Mouse (Mus musculus): ENCODE measurements at regions not wholly inside any gene's neighbourhood (a gene's known extent, or its start where the extent isn't known, plus 50 kb on each side); places are given as distances from the start of the nearest gene placed in this dataset.

DNA sequence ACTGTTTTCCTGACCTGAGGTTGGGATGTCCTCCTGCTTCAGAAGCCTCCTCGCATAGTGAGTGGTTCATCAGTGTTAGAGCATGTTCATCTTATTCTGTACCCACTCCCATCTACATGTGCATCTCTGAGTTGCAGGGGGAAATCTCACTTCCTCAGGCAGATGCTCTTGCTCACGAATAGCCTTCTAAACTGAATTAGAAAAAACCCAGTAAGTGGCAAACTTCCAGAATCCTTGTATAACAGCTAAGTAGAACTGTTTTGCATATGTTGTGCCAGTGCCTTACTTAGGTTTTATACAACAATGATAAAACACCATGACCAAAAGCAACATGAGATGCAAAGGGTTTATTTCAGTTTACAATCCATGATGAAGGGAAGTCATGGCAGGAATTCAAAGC, 442.3 kb upstream of the Pfkp start:
- TF ChIP-seq MAX (IDR thresholded peaks at IDR 0.05; ENCODE audit: low read length) (no peak), ZNF384 (IDR thresholded peaks at IDR 0.05; ENCODE audit: low read depth, low read length) (no peak), MEF2A (IDR thresholded peaks at IDR 0.05; ENCODE audit: extremely low read depth, insufficient replicate concordance, low read depth, low read length, poor library complexity, severe bottlenecking) (no peak), BHLHE40 (IDR thresholded peaks at IDR 0.05; ENCODE audit: borderline replicate concordance, low read depth, low read length) (no peak), JUND (IDR thresholded peaks at IDR 0.05; ENCODE audit: low read depth, low read length) (no peak), CTCF (IDR thresholded peaks at IDR 0.05 in 2 of 3, conservative IDR thresholded peaks at IDR 0.05 in 1 of 3; ENCODE audit: control insufficient read depth in 1 of 3, insufficient read depth in 1 of 3, low read depth in 2 of 3, low read length in 3 of 3, poor library complexity in 1 of 3, severe bottlenecking in 1 of 3) (no peak), POLR2A (IDR thresholded peaks at IDR 0.05; ENCODE audit: control insufficient read depth in 1 of 2, insufficient read depth in 1 of 2, low read depth in 1 of 2, low read length in 2 of 2, poor library complexity in 1 of 2) (no peak), RCOR1 (IDR thresholded peaks at IDR 0.05; ENCODE audit: low read depth, low read length) (no peak), SIN3A (IDR thresholded peaks at IDR 0.05; ENCODE audit: low read length) (no peak), NELFE (IDR thresholded peaks at IDR 0.05; ENCODE audit: low read depth, low read length) (no peak), POLR2AphosphoS2 (IDR thresholded peaks at IDR 0.05; ENCODE audit: low read length) (no peak), POLR2AphosphoS5 (IDR thresholded peaks at IDR 0.05; ENCODE audit: borderline replicate concordance, low read depth, low read length) (no peak)
